Mouse (Mus musculus) gastrocnemius, postnatal 14 days (tissue): Measurements from ENCODE around the gene Ccn1. TPM values are rescaled to one million over a fixed set of nuclear protein-coding genes. Genes with fewer than 3 reads are reported as not detected.

ENCODE experiments used
- DNase-seq: peaks from one replicate; pipeline ENCODE4 v3.0.0; 2021; ENCODE audit warnings: mixed read lengths
- intact Hi-C: fragments of 180-260 bp; cut with DNase I; formaldehyde crosslinking; loops from one replicate; pipeline ENCODE4 v1.15.1; 2025; ENCODE audit warnings: low total_unique reads
- total RNA-seq, 2 experiments: library from RNA; stranded (reverse); gene quantifications; 2 replicates each; pipeline ENCODE4 v1.2.3; 2021

The Ccn1 gene
- total RNA-seq, 2 experiments from 2014 or later: 20.4 to 28.2 TPM

DNA sequence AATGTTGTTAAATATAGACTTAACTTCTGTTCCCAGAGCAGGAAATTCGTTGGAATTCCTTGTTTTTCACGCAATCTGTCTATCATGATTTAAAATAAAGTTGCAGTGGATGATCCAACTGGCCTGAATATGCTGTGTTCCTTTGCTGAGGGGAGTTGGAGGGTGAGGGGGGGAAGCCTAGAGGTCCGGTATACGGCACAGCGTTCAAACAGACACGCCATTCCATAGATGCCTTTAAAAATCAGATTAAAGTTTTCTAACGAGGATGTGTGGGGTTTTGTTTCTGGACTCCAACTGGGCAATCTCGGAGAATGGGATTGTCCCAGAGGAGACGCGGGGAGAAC is 2.2 kb upstream of the Ccn1 start:
- intact Hi-C loops: no loop called here
- no peak for DNase-seq

DNA sequence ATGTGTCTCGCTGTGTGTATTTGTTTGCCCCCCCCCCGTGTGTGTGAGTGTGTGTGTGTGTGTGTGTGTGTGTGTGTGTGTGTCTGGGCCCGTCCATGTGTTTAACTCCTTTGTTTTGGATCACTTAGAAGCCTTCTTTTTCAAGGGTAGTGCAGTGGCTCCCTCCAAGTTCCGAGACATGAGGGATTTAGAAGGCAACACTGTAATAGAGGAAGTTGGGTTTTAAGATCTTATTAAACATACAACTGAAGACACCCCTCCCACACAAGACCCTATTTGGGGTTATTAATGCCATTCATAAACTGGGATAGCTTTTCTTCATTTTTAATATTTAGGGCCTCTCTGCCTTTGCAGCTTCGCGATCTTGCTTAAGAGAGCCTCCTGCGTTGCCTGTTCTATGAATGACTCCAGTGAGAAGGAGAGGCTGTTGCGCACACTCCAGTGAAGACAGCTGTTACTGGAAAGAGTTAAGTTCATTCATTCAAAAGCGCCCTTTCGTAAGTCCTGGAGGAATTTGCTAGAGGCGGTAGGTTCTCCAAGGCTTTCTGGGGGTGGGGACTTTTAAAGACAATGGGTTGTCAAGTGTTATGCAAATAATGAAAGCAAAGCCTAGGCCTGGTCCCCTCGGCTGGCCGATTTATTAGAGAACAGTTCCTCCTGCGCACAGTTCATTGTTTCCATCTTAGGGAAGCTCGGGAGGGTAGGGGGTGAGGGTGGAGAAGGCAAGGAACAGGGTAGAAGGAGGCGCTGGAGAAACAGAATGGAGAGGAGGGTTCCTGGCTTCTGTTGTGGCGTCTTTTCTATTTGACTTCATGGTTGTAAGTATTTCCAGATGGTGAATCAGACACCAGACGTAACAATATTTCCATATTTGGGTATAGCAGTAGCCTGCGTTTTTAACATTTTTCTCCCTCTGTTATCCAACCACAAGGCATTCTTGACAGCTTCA is 1.5 kb upstream of the Ccn1 start:
- peak; percentile 10 for DNase-seq
- intact Hi-C loops: no loop called here

- peak; percentile 64 for DNase-seq
- intact Hi-C loops: no loop called here
These were observed 674 bp upstream of the Ccn1 start for GRCm38 (mm10) chr3:145650298-145651011.

- peak; percentile 79 for DNase-seq
- intact Hi-C loops: loop anchor here (5.0 kb wide), 1 partner anchor 83 kb away; no protein-coding TSS in a partner anchor
These were observed 560 bp downstream of the Ccn1 start for GRCm38 (mm10) chr3:145648991-145649851.

- DNase-seq: no peak
- intact Hi-C loops: loop anchor here (5.0 kb wide), 1 partner anchor 84 kb away; no protein-coding TSS in a partner anchor
These were observed 1.5 kb downstream of the Ccn1 start for GRCm38 (mm10) chr3:145648097-145648931.

DNA sequence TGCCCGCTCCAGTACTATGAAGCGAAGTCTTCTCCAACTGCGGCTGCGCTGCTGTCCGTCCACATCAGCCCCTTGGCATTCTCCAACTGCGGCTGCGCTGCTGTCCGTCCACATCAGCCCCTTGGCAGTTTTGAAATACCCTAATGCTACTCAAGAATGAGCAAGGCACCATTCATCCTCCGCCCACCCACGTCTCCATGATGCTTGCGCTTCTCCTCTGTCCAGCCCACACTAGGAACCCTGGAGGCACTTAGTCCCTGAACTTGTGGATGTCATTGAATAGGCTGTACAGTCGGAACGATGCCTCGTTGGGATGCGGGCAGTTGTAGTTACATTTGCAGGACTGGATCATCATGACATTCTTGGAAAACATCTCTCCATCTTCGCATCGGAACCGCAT is 2.4 kb downstream of the Ccn1 start:
- no peak for DNase-seq
- intact Hi-C loops: loop anchor here (5.0 kb wide), 1 partner anchor 85 kb away; no protein-coding TSS in a partner anchor

DNA sequence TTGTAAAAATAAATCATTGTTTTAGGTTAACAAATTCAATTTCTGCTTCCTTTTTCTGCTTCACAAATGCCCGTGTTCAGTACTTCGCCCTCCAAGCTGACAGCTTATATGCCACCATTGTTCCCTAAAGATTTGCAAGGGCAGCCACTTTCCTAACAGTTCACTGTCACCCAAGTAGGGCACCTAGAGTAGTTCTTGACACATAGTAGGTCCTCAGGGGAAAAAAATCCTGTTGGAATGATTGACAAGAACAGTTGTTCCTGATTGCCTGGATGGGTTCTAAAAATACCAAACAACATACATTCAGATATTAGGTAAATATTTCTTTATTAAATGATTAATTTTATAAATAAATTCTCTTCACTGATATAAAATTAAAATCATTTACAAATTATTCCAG is 3.1 kb downstream of the Ccn1 start:
- intact Hi-C loops: loop anchor here (5.0 kb wide), 1 partner anchor 86 kb away; no protein-coding TSS in a partner anchor

DNA sequence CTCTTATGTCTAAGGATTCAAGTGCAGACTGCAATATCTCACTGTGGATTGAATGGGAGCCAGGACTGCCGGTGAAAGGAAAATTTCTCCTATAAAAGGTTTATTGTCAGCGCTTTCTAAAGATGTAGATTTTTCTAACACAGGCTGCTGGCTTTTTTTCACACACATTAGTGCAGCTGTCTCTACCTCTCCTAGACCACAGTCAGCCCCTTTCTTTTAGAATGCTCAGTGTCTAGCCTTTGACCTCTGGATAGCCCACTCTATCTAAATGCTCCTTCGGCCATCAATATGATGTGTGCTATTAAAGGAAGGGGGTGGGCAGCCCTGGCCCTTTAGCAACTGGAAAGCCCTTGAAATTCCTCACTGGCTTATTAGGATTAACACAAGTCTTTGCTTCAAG is 3.8 kb downstream of the Ccn1 start:
- intact Hi-C loops: loop anchor here (5.0 kb wide), 1 partner anchor 86 kb away; no protein-coding TSS in a partner anchor
- DNase-seq: no peak

More for the DNA sequence above, 3.1 kb downstream of the Ccn1 start:
- no peak for DNase-seq

GRCm38 (mm10) chr3:145645463-145645862 is 4.3 kb downstream of the Ccn1 start:
- intact Hi-C loops: loop anchor here (5.0 kb wide), 1 partner anchor 87 kb away; no protein-coding TSS in a partner anchor
- no peak for DNase-seq

DNA sequence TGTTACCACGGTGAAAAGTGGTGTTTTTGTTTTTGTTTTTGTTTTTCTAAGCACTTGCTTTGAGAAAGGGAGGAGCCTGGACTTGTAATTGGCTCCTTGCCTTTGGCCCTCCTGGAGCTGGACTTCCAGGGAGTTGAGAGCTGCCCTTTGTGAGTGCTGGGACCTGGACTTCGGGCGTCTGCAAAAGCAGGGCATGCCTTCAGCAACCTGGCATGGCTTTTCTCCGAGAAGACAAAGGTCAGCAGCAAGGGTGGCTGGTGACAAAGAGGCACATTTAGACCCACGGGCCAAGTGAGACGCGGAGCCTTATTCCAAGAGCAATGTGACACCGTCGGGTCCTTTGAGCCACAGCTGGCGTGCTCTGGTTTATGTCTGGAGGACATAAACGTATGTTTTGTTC is 6.9 kb downstream of the Ccn1 start:
- intact Hi-C loops: no loop called here

DNA sequence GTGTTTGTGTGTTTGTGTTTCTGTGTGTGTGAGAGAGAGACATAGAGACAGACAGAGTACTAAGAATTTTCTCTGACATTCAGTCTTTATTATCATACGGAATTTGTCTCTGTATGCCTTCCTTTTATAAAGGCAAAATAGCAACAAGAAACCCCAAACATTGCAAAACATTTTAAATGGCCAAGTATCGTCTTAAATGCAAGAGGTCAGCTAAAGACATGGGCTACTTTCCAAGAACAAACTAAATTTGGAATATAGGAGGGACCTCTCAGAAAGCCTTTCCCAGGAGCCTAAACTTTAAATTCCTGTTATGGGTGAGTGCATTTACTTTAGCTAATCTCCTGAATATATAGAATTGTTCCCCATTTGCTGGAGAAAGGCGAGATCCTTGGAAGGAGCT is 7.9 kb downstream of the Ccn1 start:
- DNase-seq: no peak
- intact Hi-C loops: no loop called here

More for the DNA sequence above, 6.9 kb downstream of the Ccn1 start:
- no peak for DNase-seq

DNA sequence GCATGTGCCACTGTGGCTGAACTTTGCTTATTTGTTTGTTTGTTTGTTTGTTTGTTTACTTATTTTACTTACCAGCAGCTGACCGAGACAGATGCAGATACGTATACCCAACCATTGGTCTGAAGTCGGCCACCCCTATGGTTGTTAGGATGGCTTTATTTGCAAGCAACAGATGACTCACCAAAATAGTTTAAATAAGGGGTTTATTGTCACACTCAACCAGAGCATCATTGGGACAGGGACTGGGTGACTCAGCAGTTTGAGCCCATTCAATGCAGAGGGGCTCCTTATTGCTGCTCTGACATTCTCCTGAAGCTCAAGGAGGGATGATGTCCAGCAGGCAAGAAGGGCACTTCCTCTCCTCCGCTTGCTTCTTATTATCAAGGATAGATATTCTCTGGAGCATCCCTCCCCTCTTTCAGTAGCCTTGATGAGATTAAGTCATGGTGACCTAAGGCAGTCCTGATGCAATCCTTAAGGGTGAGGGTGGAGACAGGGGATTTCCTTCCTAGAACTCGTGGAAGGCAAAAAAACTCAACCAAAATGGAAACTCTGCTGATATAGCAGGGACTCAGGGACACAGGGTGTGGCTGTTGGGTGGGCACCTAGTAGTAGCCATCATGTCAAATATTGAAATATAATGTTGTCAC is 8.6 kb downstream of the Ccn1 start:
- intact Hi-C loops: no loop called here
- DNase-seq: no peak

- no peak for DNase-seq
- intact Hi-C loops: no loop called here
These were observed 9.2 kb downstream of the Ccn1 start for GRCm38 (mm10) chr3:145640583-145640982.

DNA sequence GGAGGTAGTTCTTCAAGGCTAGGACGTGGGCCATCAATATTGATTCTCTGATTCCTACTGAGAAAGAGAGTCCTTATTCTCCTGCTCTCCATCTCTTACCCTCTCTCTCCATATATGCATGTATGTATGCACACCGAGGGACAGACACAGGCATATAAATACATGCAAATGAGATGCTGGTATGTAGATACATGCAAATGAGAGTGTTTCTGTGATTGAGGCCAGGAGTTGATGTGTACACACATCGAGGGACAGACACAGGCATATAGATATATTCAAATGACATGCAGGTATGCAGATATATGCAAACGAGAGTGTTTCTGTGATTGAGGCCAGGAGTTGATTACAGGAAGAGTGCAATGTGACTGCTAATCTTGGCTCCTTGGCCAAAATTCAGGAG is 9.6 kb downstream of the Ccn1 start:
- intact Hi-C loops: no loop called here
- no peak for DNase-seq

DNA sequence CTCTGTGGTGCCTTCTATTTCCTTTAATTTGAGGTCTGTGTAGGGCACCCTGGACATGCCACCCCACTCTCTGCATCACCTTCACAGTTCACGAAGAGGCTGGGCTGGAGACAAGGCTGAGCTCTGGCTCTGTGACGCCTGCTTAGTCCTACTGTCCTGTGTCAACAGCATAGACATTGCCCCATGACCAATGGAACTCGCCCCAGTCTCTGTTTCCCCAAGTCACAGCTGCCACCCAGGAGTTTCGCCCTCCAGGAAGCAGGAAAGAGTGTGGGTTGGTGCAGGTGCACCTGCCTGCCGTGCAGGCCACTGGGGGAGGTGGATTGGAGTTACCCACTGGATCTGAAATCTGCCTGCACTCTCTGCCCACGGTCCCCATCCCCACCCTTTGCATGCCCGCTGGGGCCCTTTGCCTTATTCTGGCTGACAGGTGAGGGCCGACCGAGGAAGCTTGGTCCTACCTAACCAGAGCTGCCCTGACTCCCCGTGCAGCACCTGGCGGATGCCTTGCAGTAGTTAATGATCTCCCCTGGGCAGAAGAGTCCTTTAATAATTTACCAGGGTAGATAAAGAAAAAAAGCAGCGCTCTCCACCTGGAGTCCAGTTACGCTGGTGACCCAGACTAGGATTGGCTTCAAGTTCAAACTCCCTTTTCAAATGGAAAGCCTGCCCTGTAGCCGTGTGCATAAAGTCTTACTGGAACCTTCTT is 15.6 kb downstream of the Ccn1 start:
- DNase-seq: no peak
- intact Hi-C loops: no loop called here

DNA sequence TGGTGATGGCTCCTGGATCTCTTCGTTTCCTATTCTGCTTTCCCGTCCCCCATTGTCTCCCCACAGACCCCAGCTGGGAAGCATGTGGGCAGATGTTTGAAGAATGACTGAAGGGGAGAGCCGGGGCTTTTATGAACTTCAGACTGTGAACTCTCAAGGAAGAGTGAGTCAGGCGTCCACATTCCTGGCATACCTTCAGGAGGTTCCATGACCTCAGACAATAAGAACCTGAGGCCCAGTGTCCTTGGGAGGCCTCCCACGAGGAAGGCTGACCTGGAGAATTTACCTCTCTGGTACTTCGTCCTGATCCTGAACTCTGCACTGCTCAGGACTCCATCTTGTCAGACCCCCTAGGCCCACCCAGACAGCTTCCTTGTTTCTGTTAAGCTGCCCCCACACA is 16.9 kb downstream of the Ccn1 start:
- intact Hi-C loops: no loop called here
- DNase-seq: no peak

DNA sequence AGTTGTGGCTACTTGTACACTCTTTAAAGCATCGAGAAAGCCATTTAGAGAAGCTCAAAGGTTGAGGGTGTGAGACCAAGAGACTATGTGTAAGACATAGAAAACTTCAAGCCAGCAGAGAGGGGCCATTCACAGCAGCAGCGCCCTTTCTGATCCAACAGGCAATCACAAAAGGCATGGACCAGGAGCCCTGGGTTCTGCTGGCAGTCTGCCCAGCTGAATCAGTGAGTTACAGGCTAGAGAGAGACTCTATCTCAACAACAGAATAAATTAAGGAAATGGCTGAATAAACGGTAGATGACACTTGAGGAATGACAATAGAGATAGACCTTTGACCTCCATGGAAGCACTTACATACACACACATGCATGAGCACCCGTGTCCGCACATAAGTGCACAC is 21.1 kb downstream of the Ccn1 start:
- intact Hi-C loops: no loop called here
- DNase-seq: no peak

DNA sequence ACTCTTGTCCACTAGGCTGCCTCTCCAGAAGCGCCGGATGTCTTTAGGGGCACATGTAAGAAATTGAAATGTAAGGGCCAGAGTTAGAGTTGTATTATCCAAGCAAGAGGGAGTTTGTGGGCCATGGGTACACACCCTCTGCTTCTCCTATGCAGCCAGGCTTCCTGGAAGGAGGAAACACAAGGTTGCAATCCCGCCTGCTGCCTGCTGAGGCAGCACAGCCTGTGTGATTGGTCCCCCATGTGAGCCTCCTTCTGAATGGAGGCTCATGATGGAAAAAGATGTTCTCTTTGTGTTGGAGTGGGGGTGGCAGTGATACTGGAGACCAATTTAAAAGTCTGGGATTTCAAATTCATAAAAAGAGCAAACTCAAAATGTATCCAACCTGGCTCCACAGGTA is 22.0 kb downstream of the Ccn1 start:
- DNase-seq: no peak
- intact Hi-C loops: no loop called here
